Mouse (Mus musculus): ENCODE data around the gene Gins3. TPM values are rescaled to one million over a fixed set of nuclear protein-coding genes. Genes with fewer than 3 reads are reported as not detected.

The Gins3 gene
- polyA plus RNA-seq (2011; ENCODE audit: insufficient read depth, insufficient read length, low read depth, missing spikeins) = 10.2 and 10.7 TPM in 2 replicates

DNA sequence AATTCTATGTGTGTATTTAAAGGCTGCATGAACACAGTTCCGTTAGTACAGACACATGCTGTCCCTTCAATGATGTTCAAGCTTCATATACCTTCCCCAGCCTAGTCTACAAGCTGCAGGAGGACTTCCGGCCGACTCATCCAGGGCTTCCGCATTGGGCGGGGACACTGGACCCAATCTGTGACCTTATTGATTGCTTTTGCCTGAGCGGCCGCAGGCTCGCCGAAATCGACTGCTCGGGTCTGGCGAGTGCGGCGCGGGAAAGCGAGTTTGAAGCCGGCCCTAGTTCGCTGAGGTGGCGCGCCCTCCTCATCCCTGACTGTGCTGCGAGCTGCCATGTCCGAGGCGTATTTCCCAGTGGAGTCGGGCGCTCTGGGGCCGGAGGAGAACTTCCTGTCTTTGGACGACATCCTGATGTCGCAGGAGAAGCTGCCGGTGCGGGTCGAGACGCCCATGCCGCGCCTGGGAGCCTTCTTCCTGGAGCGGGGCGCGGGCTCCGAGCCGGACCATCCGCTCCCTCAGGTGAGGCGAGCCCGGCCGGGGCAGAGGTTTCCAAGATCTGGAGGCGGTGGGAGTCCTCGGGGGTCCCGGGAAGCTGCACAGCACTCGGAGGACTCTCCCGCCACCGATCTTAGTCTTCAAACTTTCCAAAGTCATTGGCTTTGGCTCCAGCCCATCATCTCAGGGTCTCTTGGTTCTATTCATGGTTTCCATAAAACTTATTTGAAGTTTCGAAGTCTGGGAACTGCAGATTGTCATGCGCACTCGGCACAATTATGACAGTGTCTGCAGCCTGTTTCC, at the start of gene Gins3:
Gene Gins3, plus strand, starts transcription at position 192 of the 801 bp plus-strand sequence.
- peak within 1 kb of the TSS; percentile 88 for H3K4me3 ChIP-seq (ENCODE audit: low read depth, low read length)
- no peaks in the 10 kb centered on the region for H3K9me3 ChIP-seq (replicated peaks; ENCODE audit: control insufficient read depth, insufficient read depth, low read length, poor library complexity, severe bottlenecking)
- no peak within 1 kb of the TSS for H3K27ac ChIP-seq (ENCODE audit: insufficient read depth, low read length)
- TF ChIP-seq CTCF (IDR thresholded peaks at IDR 0.05; ENCODE audit: low read depth, low read length) = no peak
- peak; percentile 68; the same call in 1 of the 2 replicates for TF ChIP-seq EP300 (IDR thresholded peaks at IDR 0.05; ENCODE audit: insufficient read depth, low read depth, low read length)
- TF ChIP-seq POLR2A (IDR thresholded peaks at IDR 0.05; ENCODE audit: insufficient read depth, low read length) = no peak
- peak within 1 kb of the TSS; percentile 89 for H3K9ac ChIP-seq (ENCODE audit: low read depth, poor library complexity, severe bottlenecking)
- H3K4me1 ChIP-seq (ENCODE audit: control insufficient read depth, insufficient read depth, low read length) = no peaks in the 10 kb centered on the region
- H3K27me3 ChIP-seq (ENCODE audit: control insufficient read depth, insufficient read depth, low read length, poor library complexity, severe bottlenecking) = no peaks in the 10 kb centered on the region
- peaks cover 7% of the 10 kb centered on the region for H3K36me3 ChIP-seq (ENCODE audit: control insufficient read depth, insufficient read depth, low read length, poor library complexity, severe bottlenecking)

DNA sequence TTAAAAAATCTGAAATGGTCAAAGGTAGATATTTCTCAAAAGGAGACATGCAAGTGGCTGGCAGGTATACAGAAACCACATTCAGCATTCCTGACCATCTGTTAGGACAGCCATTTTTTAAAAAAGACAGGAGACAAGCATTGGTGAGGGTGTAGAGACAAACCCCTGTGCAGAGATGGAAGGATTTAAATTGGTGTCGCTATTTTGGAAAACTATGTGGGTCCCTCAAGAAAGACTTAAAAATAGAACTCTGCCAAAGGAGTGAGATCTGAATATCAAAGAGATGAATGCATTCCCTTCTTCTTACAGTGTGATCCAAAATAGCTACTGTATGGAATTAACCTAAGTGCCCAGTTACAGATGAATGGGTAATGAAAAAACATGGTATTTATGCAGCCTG, 45.9 kb upstream of the Gins3 start:
- Histone ChIP-seq H3K27me3 (ENCODE audit: control insufficient read depth, insufficient read depth, low read length, poor library complexity, severe bottlenecking) (no peaks in the 10 kb centered on the region), H3K36me3 (ENCODE audit: control insufficient read depth, insufficient read depth, low read length, poor library complexity, severe bottlenecking) (no peaks in the 10 kb centered on the region), H3K27ac (ENCODE audit: insufficient read depth, low read length) (no peak overlapping the region), H3K9me3 (replicated peaks; ENCODE audit: control insufficient read depth, insufficient read depth, low read length, poor library complexity, severe bottlenecking) (no peaks in the 10 kb centered on the region), H3K9ac (ENCODE audit: low read depth, poor library complexity, severe bottlenecking) (no peak overlapping the region), H3K4me1 (ENCODE audit: control insufficient read depth, insufficient read depth, low read length) (no peaks in the 10 kb centered on the region), H3K4me3 (ENCODE audit: low read depth, low read length) (no peak overlapping the region)
- TF ChIP-seq CTCF (IDR thresholded peaks at IDR 0.05; ENCODE audit: low read depth, low read length) = no peak
- no peak for TF ChIP-seq POLR2A (IDR thresholded peaks at IDR 0.05; ENCODE audit: insufficient read depth, low read length)
- no peak for TF ChIP-seq EP300 (IDR thresholded peaks at IDR 0.05; ENCODE audit: insufficient read depth, low read depth, low read length)

DNA sequence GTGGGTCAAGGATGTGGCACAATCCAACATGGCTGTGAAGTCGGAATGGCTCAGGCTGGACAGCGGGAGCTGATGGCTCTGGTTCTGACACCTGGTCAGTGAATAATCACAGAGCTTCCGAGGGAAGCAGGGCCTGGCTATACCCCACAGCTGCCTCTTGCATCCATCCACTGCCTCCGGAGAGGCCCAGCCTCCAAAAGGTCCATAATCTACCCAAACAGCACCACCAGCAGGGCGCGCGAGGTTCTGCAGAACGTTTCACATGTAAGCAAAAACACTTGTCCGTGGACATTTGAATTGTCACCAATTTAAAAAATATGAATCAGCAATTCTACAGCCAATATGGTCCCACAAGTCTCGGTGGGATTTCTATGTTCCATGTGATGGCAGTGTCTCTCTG, 44.0 kb upstream of the Gins3 start:
- Histone ChIP-seq H3K4me1 (ENCODE audit: control insufficient read depth, insufficient read depth, low read length) (peaks cover 3% of the 10 kb centered on the region), H3K9ac (ENCODE audit: low read depth, poor library complexity, severe bottlenecking) (no peak overlapping the region), H3K36me3 (ENCODE audit: control insufficient read depth, insufficient read depth, low read length, poor library complexity, severe bottlenecking) (no peaks in the 10 kb centered on the region), H3K27ac (ENCODE audit: insufficient read depth, low read length) (no peak overlapping the region), H3K27me3 (ENCODE audit: control insufficient read depth, insufficient read depth, low read length, poor library complexity, severe bottlenecking) (no peaks in the 10 kb centered on the region), H3K9me3 (replicated peaks; ENCODE audit: control insufficient read depth, insufficient read depth, low read length, poor library complexity, severe bottlenecking) (no peaks in the 10 kb centered on the region), H3K4me3 (ENCODE audit: low read depth, low read length) (no peak overlapping the region)
- TF ChIP-seq CTCF (IDR thresholded peaks at IDR 0.05; ENCODE audit: low read depth, low read length) (peak; percentile 73), POLR2A (IDR thresholded peaks at IDR 0.05; ENCODE audit: insufficient read depth, low read length) (no peak)

DNA sequence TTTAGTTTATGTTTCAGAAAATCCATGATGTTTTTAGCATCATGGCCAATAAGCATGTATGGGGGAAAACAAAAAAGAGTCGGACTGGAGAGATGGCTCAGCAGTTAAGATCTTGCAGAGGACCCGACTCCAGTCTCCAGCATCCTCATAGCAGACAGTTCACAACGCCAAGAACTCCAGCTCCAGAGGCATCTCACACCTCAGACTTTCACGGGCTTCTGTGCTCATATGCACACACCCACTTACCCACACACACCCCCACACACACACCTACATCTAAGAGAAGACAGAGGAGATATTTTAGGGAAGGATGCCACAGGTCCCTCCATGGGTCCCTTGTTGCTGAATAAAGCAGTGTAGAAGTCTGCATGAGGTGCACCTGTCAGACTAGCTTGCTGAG, 42.7 kb upstream of the Gins3 start:
- Histone ChIP-seq H3K27ac (ENCODE audit: insufficient read depth, low read length) (no peak overlapping the region), H3K27me3 (ENCODE audit: control insufficient read depth, insufficient read depth, low read length, poor library complexity, severe bottlenecking) (no peaks in the 10 kb centered on the region), H3K9ac (ENCODE audit: low read depth, poor library complexity, severe bottlenecking) (no peak overlapping the region), H3K4me1 (ENCODE audit: control insufficient read depth, insufficient read depth, low read length) (peaks cover 3% of the 10 kb centered on the region), H3K9me3 (replicated peaks; ENCODE audit: control insufficient read depth, insufficient read depth, low read length, poor library complexity, severe bottlenecking) (no peaks in the 10 kb centered on the region), H3K36me3 (ENCODE audit: control insufficient read depth, insufficient read depth, low read length, poor library complexity, severe bottlenecking) (no peaks in the 10 kb centered on the region), H3K4me3 (ENCODE audit: low read depth, low read length) (no peak overlapping the region)
- TF ChIP-seq EP300 (IDR thresholded peaks at IDR 0.05; ENCODE audit: insufficient read depth, low read depth, low read length) = no peak
- no peak for TF ChIP-seq POLR2A (IDR thresholded peaks at IDR 0.05; ENCODE audit: insufficient read depth, low read length)
- TF ChIP-seq CTCF (IDR thresholded peaks at IDR 0.05; ENCODE audit: low read depth, low read length) = no peak

DNA sequence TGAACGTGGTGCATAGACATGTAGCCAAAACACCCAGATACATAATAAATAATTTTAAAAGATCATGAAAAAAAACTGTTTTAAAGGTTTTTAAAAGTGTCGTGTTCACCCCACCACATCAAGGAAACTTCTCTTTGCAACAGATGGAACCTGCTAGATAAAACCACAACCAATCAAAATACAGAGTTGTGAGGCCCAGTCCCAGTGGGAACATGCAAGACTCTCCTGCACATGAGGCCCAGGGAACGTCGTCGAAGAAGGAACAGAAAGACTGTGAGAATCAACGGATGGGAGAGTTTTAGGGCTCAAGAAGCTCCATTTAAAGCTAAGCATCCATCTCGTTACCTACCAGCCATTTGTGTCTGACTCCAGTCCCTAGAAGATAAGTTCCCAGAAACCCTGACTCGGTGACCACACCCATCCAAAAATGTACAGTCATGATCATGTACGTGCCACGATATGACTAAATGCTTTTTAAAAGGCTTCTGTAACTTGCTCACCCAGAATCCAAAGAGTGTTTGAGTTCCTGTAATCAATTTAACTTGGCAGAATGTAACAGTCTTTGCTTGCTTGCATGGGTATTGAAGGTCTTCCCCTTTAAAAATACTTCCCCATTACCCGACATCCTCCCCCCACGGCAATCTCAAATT, 41.0 kb upstream of the Gins3 start:
- peaks cover 7% of the 10 kb centered on the region for H3K4me1 ChIP-seq (ENCODE audit: control insufficient read depth, insufficient read depth, low read length)
- no peaks in the 10 kb centered on the region for H3K9me3 ChIP-seq (replicated peaks; ENCODE audit: control insufficient read depth, insufficient read depth, low read length, poor library complexity, severe bottlenecking)
- H3K36me3 ChIP-seq (ENCODE audit: control insufficient read depth, insufficient read depth, low read length, poor library complexity, severe bottlenecking) = no peaks in the 10 kb centered on the region
- H3K27me3 ChIP-seq (ENCODE audit: control insufficient read depth, insufficient read depth, low read length, poor library complexity, severe bottlenecking) = no peaks in the 10 kb centered on the region
- H3K9ac ChIP-seq (ENCODE audit: low read depth, poor library complexity, severe bottlenecking) = no peak overlapping the region
- TF ChIP-seq EP300 (IDR thresholded peaks at IDR 0.05; ENCODE audit: insufficient read depth, low read depth, low read length) (no peak), CTCF (IDR thresholded peaks at IDR 0.05; ENCODE audit: low read depth, low read length) (no peak), POLR2A (IDR thresholded peaks at IDR 0.05; ENCODE audit: insufficient read depth, low read length) (no peak)
- H3K27ac ChIP-seq (ENCODE audit: insufficient read depth, low read length) = no peak overlapping the region
- no peak overlapping the region for H3K4me3 ChIP-seq (ENCODE audit: low read depth, low read length)
